Mouse (Mus musculus): ENCODE data around the gene Mrgpra6. TPM values are rescaled to one million over a fixed set of nuclear protein-coding genes. Genes with fewer than 3 reads are reported as not detected.

The Mrgpra6 gene
- polyA plus RNA-seq (2015; fragmentation: Nextera tagmentation; extraction: Ambion mirVana) = not detected in 2 replicates

- Histone ChIP-seq H3K27me3 (no peaks in the 10 kb centered on the region), H3K36me3 (no peaks in the 10 kb centered on the region), H3K9ac (no peak within 1 kb of the TSS), H3K4me3 (replicated peaks) (no peak within 1 kb of the TSS), H3K4me2 (replicated peaks) (no peak within 1 kb of the TSS), H3K9me3 (replicated peaks) (no peaks in the 10 kb centered on the region), H3K4me1 (no peaks in the 10 kb centered on the region), H3K27ac (replicated peaks) (no peak within 1 kb of the TSS)
- no peak for ATAC-seq (ENCODE audit: insufficient number of reproducible peaks, low FRiP score, low TSS enrichment, low read depth)
- 66% methylated on average over 4 of the region's 4 CpGs for WGBS
Measured at GRCm38 (mm10) chr7:47204830-47205229, at the start of gene Mrgpra6. Mrgpra6 (minus strand) TSS chr7:47204920.

GRCm38 (mm10) chr7:47252770-47253169, 48.0 kb upstream of the Mrgpra6 start, which contains the start of gene Mrgpra9:
Mrgpra9 (minus strand) TSS chr7:47252848.
- no peaks in the 10 kb centered on the region for H3K4me1 ChIP-seq
- H3K27ac ChIP-seq (replicated peaks) = no peak within 1 kb of the TSS
- no peak within 1 kb of the TSS for H3K4me2 ChIP-seq (replicated peaks)
- no peak within 1 kb of the TSS for H3K9ac ChIP-seq
- WGBS = 69% methylated on average over 1 of the region's 1 CpGs
- H3K36me3 ChIP-seq = no peaks in the 10 kb centered on the region
- ATAC-seq (ENCODE audit: insufficient number of reproducible peaks, low FRiP score, low TSS enrichment, low read depth) = no peak
- H3K27me3 ChIP-seq = no peaks in the 10 kb centered on the region
- H3K4me3 ChIP-seq (replicated peaks) = no peak within 1 kb of the TSS
- no peaks in the 10 kb centered on the region for H3K9me3 ChIP-seq (replicated peaks)

DNA sequence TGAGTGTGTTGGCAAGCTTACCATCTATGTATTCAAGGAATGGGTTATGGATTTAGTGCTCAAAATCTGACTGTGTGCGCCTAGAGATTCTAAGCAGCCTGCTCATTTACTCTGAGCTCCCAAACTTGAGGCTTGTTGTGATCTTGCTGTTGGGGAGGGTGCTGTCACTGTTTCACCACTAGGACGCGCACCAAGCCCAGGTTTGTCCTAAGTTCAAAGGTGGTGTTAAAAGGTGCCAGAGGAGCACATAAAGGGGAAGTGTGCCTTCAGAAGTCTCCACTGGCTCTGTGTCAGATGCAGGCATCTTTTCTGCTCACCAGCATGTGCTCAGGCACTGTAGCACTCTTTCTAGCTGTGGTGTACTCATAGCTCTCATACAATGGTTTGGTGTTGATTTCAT, 39.9 kb upstream of the Mrgpra6 start:
- Histone ChIP-seq H3K4me2 (replicated peaks) (no peak overlapping the region), H3K4me1 (no peaks in the 10 kb centered on the region), H3K27ac (replicated peaks) (no peak overlapping the region), H3K27me3 (no peaks in the 10 kb centered on the region), H3K9me3 (replicated peaks) (no peaks in the 10 kb centered on the region), H3K9ac (no peak overlapping the region), H3K36me3 (no peaks in the 10 kb centered on the region), H3K4me3 (replicated peaks) (no peak overlapping the region)
- no peak for ATAC-seq (ENCODE audit: insufficient number of reproducible peaks, low FRiP score, low TSS enrichment, low read depth)
- WGBS = 63% methylated on average over 3 of the region's 3 CpGs

- no peak for ATAC-seq (ENCODE audit: insufficient number of reproducible peaks, low FRiP score, low TSS enrichment, low read depth)
- Histone ChIP-seq H3K36me3 (no peaks in the 10 kb centered on the region), H3K4me2 (replicated peaks) (no peak overlapping the region), H3K27ac (replicated peaks) (no peak overlapping the region), H3K9me3 (replicated peaks) (no peaks in the 10 kb centered on the region), H3K27me3 (no peaks in the 10 kb centered on the region), H3K4me1 (no peaks in the 10 kb centered on the region), H3K4me3 (replicated peaks) (no peak overlapping the region), H3K9ac (no peak overlapping the region)
- WGBS = 48% methylated on average over 1 of the region's 1 CpGs
Measured at GRCm38 (mm10) chr7:47195271-47195670, 9.4 kb downstream of the Mrgpra6 start.

GRCm38 (mm10) chr7:47170814-47171213, 33.9 kb downstream of the Mrgpra6 start:
- ATAC-seq (ENCODE audit: insufficient number of reproducible peaks, low FRiP score, low TSS enrichment, low read depth) = no peak
- 59% methylated on average over 5 of the region's 5 CpGs for WGBS

GRCm38 (mm10) chr7:47165028-47165427, 39.7 kb downstream of the Mrgpra6 start:
- Histone ChIP-seq H3K27me3 (no peaks in the 10 kb centered on the region), H3K27ac (replicated peaks) (no peak overlapping the region), H3K9ac (no peak overlapping the region), H3K9me3 (replicated peaks) (no peaks in the 10 kb centered on the region), H3K4me1 (no peaks in the 10 kb centered on the region), H3K36me3 (no peaks in the 10 kb centered on the region), H3K4me3 (replicated peaks) (no peak overlapping the region), H3K4me2 (replicated peaks) (no peak overlapping the region)
- WGBS = 26% methylated on average over 4 of the region's 4 CpGs
- ATAC-seq (ENCODE audit: insufficient number of reproducible peaks, low FRiP score, low TSS enrichment, low read depth) = no peak

More at GRCm38 (mm10) chr7:47170814-47171213, 33.9 kb downstream of the Mrgpra6 start:
- Histone ChIP-seq H3K9me3 (replicated peaks) (no peaks in the 10 kb centered on the region), H3K4me1 (no peaks in the 10 kb centered on the region), H3K4me2 (replicated peaks) (no peak overlapping the region), H3K9ac (no peak overlapping the region), H3K27ac (replicated peaks) (no peak overlapping the region), H3K27me3 (no peaks in the 10 kb centered on the region), H3K4me3 (replicated peaks) (no peak overlapping the region), H3K36me3 (no peaks in the 10 kb centered on the region)

DNA sequence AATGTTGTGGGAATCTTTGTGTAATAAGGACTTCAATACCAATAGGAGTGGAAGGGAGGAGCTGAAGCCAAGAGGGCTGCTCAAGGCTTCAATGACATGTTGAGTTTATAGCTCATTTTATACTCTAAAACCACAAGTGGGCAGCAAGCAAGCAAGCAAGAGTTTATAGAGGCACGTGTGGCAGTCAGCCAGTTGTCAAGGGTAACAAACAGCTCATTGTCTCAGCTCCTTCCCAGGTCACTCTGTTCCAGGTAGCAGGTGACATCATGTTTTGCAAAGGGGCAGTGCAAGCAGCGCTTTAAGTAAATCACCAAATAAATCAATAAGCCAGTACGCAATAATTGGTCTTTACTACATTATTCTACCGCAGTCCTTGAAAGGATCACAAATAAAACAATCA, 41.5 kb downstream of the Mrgpra6 start:
- H3K9ac ChIP-seq = no peak overlapping the region
- no peak overlapping the region for H3K27ac ChIP-seq (replicated peaks)
- no peak for ATAC-seq (ENCODE audit: insufficient number of reproducible peaks, low FRiP score, low TSS enrichment, low read depth)
- H3K27me3 ChIP-seq = no peaks in the 10 kb centered on the region
- no peaks in the 10 kb centered on the region for H3K36me3 ChIP-seq
- H3K4me2 ChIP-seq (replicated peaks) = no peak overlapping the region
- H3K9me3 ChIP-seq (replicated peaks) = no peaks in the 10 kb centered on the region
- H3K4me1 ChIP-seq = no peaks in the 10 kb centered on the region
- H3K4me3 ChIP-seq (replicated peaks) = no peak overlapping the region
- 83% methylated on average over 4 of the region's 4 CpGs for WGBS

DNA sequence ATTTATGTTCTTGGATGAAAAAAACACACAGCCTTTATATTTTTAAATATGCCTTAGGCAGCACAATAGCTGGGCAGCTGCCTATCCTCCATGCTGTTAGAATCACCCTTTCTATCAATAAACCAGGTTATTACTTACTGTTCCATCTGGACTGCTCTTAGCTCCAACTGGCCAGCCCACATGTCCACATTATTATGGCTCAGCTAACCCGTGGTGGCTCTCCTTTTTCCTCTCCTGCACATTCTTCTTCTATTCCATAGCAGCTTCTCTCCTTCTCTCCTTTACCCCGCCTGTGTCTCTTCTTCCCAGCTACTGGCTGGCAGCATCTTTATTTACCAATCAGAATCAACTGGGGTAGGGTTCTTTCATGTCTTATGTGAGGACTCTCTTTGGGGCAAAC, 46.3 kb downstream of the Mrgpra6 start:
- Histone ChIP-seq H3K4me3 (replicated peaks) (no peak overlapping the region), H3K4me2 (replicated peaks) (no peak overlapping the region), H3K9ac (no peak overlapping the region), H3K27me3 (no peaks in the 10 kb centered on the region), H3K27ac (replicated peaks) (no peak overlapping the region), H3K36me3 (no peaks in the 10 kb centered on the region), H3K4me1 (no peaks in the 10 kb centered on the region), H3K9me3 (replicated peaks) (no peaks in the 10 kb centered on the region)
- 66% methylated on average over 2 of the region's 2 CpGs for WGBS
- no peak for ATAC-seq (ENCODE audit: insufficient number of reproducible peaks, low FRiP score, low TSS enrichment, low read depth)

DNA sequence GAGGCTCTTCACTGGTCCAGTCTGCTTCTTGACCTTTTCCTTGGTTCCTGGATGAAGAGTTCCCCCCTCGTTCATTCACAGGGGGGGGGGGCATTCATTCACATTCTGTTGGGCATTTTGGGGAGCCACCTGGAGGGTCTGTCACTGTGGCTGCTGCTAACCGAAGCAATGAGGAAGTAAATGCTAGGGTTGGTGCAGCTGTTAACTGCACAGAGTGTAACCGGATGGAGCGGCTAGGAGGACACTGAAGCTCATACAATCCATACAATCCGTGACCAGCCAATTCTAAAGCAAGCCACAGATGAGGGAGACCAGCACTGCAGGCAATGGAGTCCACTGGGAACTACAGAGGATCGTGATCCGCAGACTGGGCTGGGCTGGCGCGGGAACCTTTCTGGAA, 47.0 kb downstream of the Mrgpra6 start:
- Histone ChIP-seq H3K27ac (replicated peaks) (no peak overlapping the region), H3K9ac (no peak overlapping the region), H3K36me3 (no peaks in the 10 kb centered on the region), H3K4me2 (replicated peaks) (no peak overlapping the region), H3K27me3 (no peaks in the 10 kb centered on the region), H3K4me3 (replicated peaks) (no peak overlapping the region), H3K4me1 (no peaks in the 10 kb centered on the region), H3K9me3 (replicated peaks) (no peaks in the 10 kb centered on the region)
- WGBS = 82% methylated on average over 9 of the region's 9 CpGs
- no peak for ATAC-seq (ENCODE audit: insufficient number of reproducible peaks, low FRiP score, low TSS enrichment, low read depth)

GRCm38 (mm10) chr7:47155849-47156248, 48.9 kb downstream of the Mrgpra6 start:
- no peaks in the 10 kb centered on the region for H3K9me3 ChIP-seq (replicated peaks)
- no peaks in the 10 kb centered on the region; the same call in 1 of the 2 replicates for H3K27me3 ChIP-seq
- no peak overlapping the region for H3K27ac ChIP-seq (replicated peaks)
- no peak overlapping the region for H3K9ac ChIP-seq
- no peak overlapping the region for H3K4me3 ChIP-seq (replicated peaks)
- WGBS = 87% methylated on average over 2 of the region's 2 CpGs
- no peaks in the 10 kb centered on the region for H3K4me1 ChIP-seq
- ATAC-seq (ENCODE audit: insufficient number of reproducible peaks, low FRiP score, low TSS enrichment, low read depth) = no peak
- no peak overlapping the region for H3K4me2 ChIP-seq (replicated peaks)
- H3K36me3 ChIP-seq = no peaks in the 10 kb centered on the region

DNA sequence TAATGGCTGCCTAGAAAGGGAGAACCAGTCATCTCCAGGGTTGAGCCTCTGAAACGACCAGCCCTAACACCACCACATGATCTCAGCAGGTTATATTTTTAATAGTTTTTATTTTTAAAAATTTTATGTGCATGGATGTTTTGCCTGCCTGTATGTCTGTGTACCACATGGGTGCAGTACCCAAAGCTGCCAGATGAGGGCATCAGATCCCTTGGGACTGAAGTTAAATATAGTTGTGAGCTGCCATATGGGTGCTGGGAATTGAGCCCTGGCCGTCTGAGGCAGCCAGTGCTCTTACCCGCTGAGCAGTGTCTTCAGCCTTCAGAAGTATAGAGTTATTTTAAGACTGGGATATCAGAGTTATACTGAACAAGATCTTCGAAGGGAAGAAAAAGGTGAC, 49.3 kb downstream of the Mrgpra6 start:
- ATAC-seq (ENCODE audit: insufficient number of reproducible peaks, low FRiP score, low TSS enrichment, low read depth) = no peak
- no peak overlapping the region for H3K4me3 ChIP-seq (replicated peaks)
- no peak overlapping the region for H3K4me2 ChIP-seq (replicated peaks)
- H3K27me3 ChIP-seq = no peaks in the 10 kb centered on the region; the same call in 1 of the 2 replicates
- 80% methylated on average over 4 of the region's 4 CpGs for WGBS
- no peak overlapping the region for H3K27ac ChIP-seq (replicated peaks)
- no peak overlapping the region for H3K9ac ChIP-seq
- no peaks in the 10 kb centered on the region for H3K36me3 ChIP-seq
- H3K9me3 ChIP-seq (replicated peaks) = no peaks in the 10 kb centered on the region
- H3K4me1 ChIP-seq = no peaks in the 10 kb centered on the region

- H3K27me3 ChIP-seq = no peaks in the 10 kb centered on the region; the same call in 1 of the 2 replicates
- no peaks in the 10 kb centered on the region for H3K9me3 ChIP-seq (replicated peaks)
- no peak for ATAC-seq (ENCODE audit: insufficient number of reproducible peaks, low FRiP score, low TSS enrichment, low read depth)
- no peaks in the 10 kb centered on the region for H3K4me1 ChIP-seq
- no peak overlapping the region for H3K4me2 ChIP-seq (replicated peaks)
- no peak overlapping the region for H3K4me3 ChIP-seq (replicated peaks)
- H3K27ac ChIP-seq (replicated peaks) = no peak overlapping the region
- whole genome bisulfite sequencing = 15% methylated on average over 11 of the region's 11 CpGs
- no peak overlapping the region for H3K9ac ChIP-seq
- no peaks in the 10 kb centered on the region for H3K36me3 ChIP-seq
Measured at GRCm38 (mm10) chr7:47150420-47151061, 54.2 kb downstream of the Mrgpra6 start.
